Comparison of ENCODE assay signal across 1 mouse cellular context in genomic region chr1:136102094-136102493, GRCm38 (mm10).
TF ChIP-seq lines count a peak whose summit lies in the region.

No protein-coding gene starts in this region.

TF ChIP-seq in MEL, 35 proteins besides CTCF, POLR2A, EP300 and RAD21 (continued from another document):
- TF ChIP-seq GATA1 (IDR thresholded peaks at IDR 0.05; ENCODE audit: low read depth, low read length) (no peak), CHD2 (IDR thresholded peaks at IDR 0.05; ENCODE audit: low read length) (no peak), MEF2A (IDR thresholded peaks at IDR 0.05; ENCODE audit: extremely low read depth, insufficient replicate concordance, low read depth, low read length, poor library complexity, severe bottlenecking) (no peak), BHLHE40 (IDR thresholded peaks at IDR 0.05; ENCODE audit: borderline replicate concordance, low read depth, low read length) (no peak), TBP (IDR thresholded peaks at IDR 0.05; ENCODE audit: low read depth, low read length) (no peak), ZNF384 (IDR thresholded peaks at IDR 0.05; ENCODE audit: low read depth, low read length) (no peak), TAL1 (IDR thresholded peaks at IDR 0.05; ENCODE audit: low read length) (no peak), HCFC1 (IDR thresholded peaks at IDR 0.05; ENCODE audit: low read depth, low read length) (no peak), POLR2AphosphoS2 (IDR thresholded peaks at IDR 0.05; ENCODE audit: low read length) (no peak), UBTF (IDR thresholded peaks at IDR 0.05; ENCODE audit: borderline replicate concordance, insufficient read depth, low read depth, low read length) (no peak), TCF12 (IDR thresholded peaks at IDR 0.05; ENCODE audit: low read depth, low read length) (no peak)
